Comparison of ENCODE assay signal across 19 mouse cellular contexts in genomic region chr1:137636321-137636944, GRCm38 (mm10).
A peak's percentile ranks its signal among the peaks of the same experiment; 100 is the strongest.
DNase-seq lines count a peak whose midpoint lies in the region; ATAC-seq and TF ChIP-seq lines count a peak whose summit lies in the region.
"Had no signal": no experiment of that assay in that cellular context is flagged by ENCODE, and none has a peak within 500 bp of the region (broad histone marks: within the 10 kb centered on the region; RNA-seq: fewer than 3 reads in every experiment).

No protein-coding gene starts in this region.

- H3K9me3 ChIP-seq in forebrain, embryonic 11.5 days (ENCODE audit: control insufficient read depth, low read length): no peaks in the 10 kb centered on the region
- no peaks in the 10 kb centered on the region for H3K9me3 ChIP-seq in forebrain, embryonic 15.5 days
- no peaks in the 10 kb centered on the region for H3K9me3 ChIP-seq in kidney, postnatal 0 days (replicated peaks; ENCODE audit: low read length)
- no peaks in the 10 kb centered on the region for H3K9me3 ChIP-seq in forebrain, embryonic 14.5 days (replicated peaks; ENCODE audit: control insufficient read depth, low read length)
- H3K9me3 ChIP-seq in liver, postnatal 0 days (ENCODE audit: low read length): no peaks in the 10 kb centered on the region
- H3K9me3 ChIP-seq: hindbrain, embryonic 13.5 days; stomach, embryonic 15.5 days had no signal

- ATAC-seq in forebrain, embryonic 11.5 days (replicated peaks; ENCODE audit: low FRiP score): peak; percentile 64
- no peak for ATAC-seq in forebrain, embryonic 15.5 days (replicated peaks)
- ATAC-seq in kidney, postnatal 0 days (replicated peaks; ENCODE audit: low FRiP score, low read depth): no peak
- ATAC-seq in forebrain, embryonic 14.5 days: 0 out of 2 replicates have a peak, but pooled peaks have one; percentile 44
- no peak for ATAC-seq in liver, postnatal 0 days

- TF ChIP-seq EP300 in liver, postnatal 0 days (IDR thresholded peaks at IDR 0.05; ENCODE audit: low read depth): no peak

- H3K4me1 ChIP-seq in forebrain, embryonic 11.5 days (replicated peaks; ENCODE audit: control insufficient read depth, insufficient read depth, low read length): peaks cover 6% of the 10 kb centered on the region; the same call in 1 of the 2 replicates
- H3K4me1 ChIP-seq in forebrain, embryonic 15.5 days: peaks cover 7% of the 10 kb centered on the region
- H3K4me1 ChIP-seq in kidney, postnatal 0 days (replicated peaks; ENCODE audit: insufficient read depth, low read length): no peaks in the 10 kb centered on the region
- H3K4me1 ChIP-seq in forebrain, embryonic 14.5 days (ENCODE audit: control insufficient read depth, insufficient read depth, low read length): peaks cover 3% of the 10 kb centered on the region; the same call in 1 of the 2 replicates
- no peaks in the 10 kb centered on the region for H3K4me1 ChIP-seq in liver, postnatal 0 days (ENCODE audit: insufficient read depth)
- H3K4me1 ChIP-seq: stomach, embryonic 15.5 days had no signal

- no peak overlapping the region for H3K4me3 ChIP-seq in forebrain, embryonic 11.5 days (ENCODE audit: low read depth, low read length)
- no peak overlapping the region for H3K4me3 ChIP-seq in forebrain, embryonic 15.5 days
- H3K4me3 ChIP-seq in kidney, postnatal 0 days (replicated peaks; ENCODE audit: low read depth, low read length): no peak overlapping the region
- no peak overlapping the region for H3K4me3 ChIP-seq in forebrain, embryonic 14.5 days (ENCODE audit: low read depth, low read length)
- no peak overlapping the region for H3K4me3 ChIP-seq in liver, postnatal 0 days (ENCODE audit: low read depth, low read length)
- H3K4me3 ChIP-seq: hindbrain, embryonic 13.5 days; layer of hippocampus, adult 2 months; stomach, embryonic 15.5 days had no signal

- no peak overlapping the region for H3K9ac ChIP-seq in forebrain, embryonic 11.5 days (ENCODE audit: low read length)
- H3K9ac ChIP-seq in forebrain, embryonic 15.5 days (replicated peaks): no peak overlapping the region
- H3K9ac ChIP-seq in kidney, postnatal 0 days (ENCODE audit: low read depth, low read length): no peak overlapping the region
- no peak overlapping the region for H3K9ac ChIP-seq in forebrain, embryonic 14.5 days (ENCODE audit: low read length)
- no peak overlapping the region for H3K9ac ChIP-seq in liver, postnatal 0 days (replicated peaks)
- H3K9ac ChIP-seq: hindbrain, embryonic 13.5 days; lung, embryonic 14.5 days; stomach, embryonic 15.5 days had no signal

- H3K4me2 ChIP-seq in forebrain, embryonic 11.5 days (ENCODE audit: low read depth, low read length, severe bottlenecking): no peak overlapping the region
- no peak overlapping the region for H3K4me2 ChIP-seq in forebrain, embryonic 15.5 days (replicated peaks)
- no peak overlapping the region for H3K4me2 ChIP-seq in kidney, postnatal 0 days (ENCODE audit: low read length)
- H3K4me2 ChIP-seq in forebrain, embryonic 14.5 days (ENCODE audit: low read length): no peak overlapping the region
- H3K4me2 ChIP-seq in liver, postnatal 0 days (ENCODE audit: low read depth, low read length): no peak overlapping the region
- H3K4me2 ChIP-seq: hindbrain, embryonic 13.5 days; liver, embryonic 11.5 days; lung, embryonic 14.5 days; stomach, embryonic 15.5 days had no signal

- no peaks in the 10 kb centered on the region for H3K27me3 ChIP-seq in forebrain, embryonic 11.5 days (ENCODE audit: control insufficient read depth, insufficient read depth, low read length)
- H3K27me3 ChIP-seq in forebrain, embryonic 15.5 days: no peaks in the 10 kb centered on the region
- no peaks in the 10 kb centered on the region for H3K27me3 ChIP-seq in kidney, postnatal 0 days (ENCODE audit: insufficient read depth, low read length)
- no peaks in the 10 kb centered on the region for H3K27me3 ChIP-seq in forebrain, embryonic 14.5 days (replicated peaks; ENCODE audit: control insufficient read depth, insufficient read depth, low read length)
- H3K27me3 ChIP-seq in liver, postnatal 0 days (ENCODE audit: insufficient read depth, low read length): no peaks in the 10 kb centered on the region
- H3K27me3 ChIP-seq: hindbrain, embryonic 13.5 days; stomach, embryonic 15.5 days had no signal

- peak overlapping the region; percentile 20 for H3K27ac ChIP-seq in forebrain, embryonic 11.5 days (ENCODE audit: low read depth, low read length)
- no peak overlapping the region for H3K27ac ChIP-seq in forebrain, embryonic 15.5 days (replicated peaks)
- no peak overlapping the region for H3K27ac ChIP-seq in kidney, postnatal 0 days
- H3K27ac ChIP-seq in forebrain, embryonic 14.5 days (ENCODE audit: low read depth, low read length): no peak overlapping the region; the same call in 1 of the 2 replicates
- H3K27ac ChIP-seq in liver, postnatal 0 days (ENCODE audit: low read depth): no peak overlapping the region
- H3K27ac ChIP-seq: hindbrain, embryonic 13.5 days; layer of hippocampus, adult 2 months; macrophage; stomach, embryonic 15.5 days had no signal

- WGBS in forebrain, embryonic 11.5 days: 3% methylated on average over 3 of the region's 3 CpGs
- 6% methylated on average over 3 of the region's 3 CpGs for WGBS in forebrain, embryonic 15.5 days
- WGBS in kidney, postnatal 0 days: 24% methylated on average over 3 of the region's 3 CpGs
- 11% methylated on average over 3 of the region's 3 CpGs for WGBS in forebrain, embryonic 14.5 days
- 70% methylated on average over 3 of the region's 3 CpGs for WGBS in liver, postnatal 0 days (ENCODE audit: insufficient replicate concordance)

- peak; percentile 57 for DNase-seq in forebrain, embryonic 11.5 days (ENCODE audit: low spot score)
- peak; percentile 44 for DNase-seq in kidney, postnatal 0 days (ENCODE audit: low spot score)
- no peak for DNase-seq in kidney, postnatal 4 days
- peak; percentile 52 for DNase-seq in embryo, embryonic 11 days
- peak; percentile 22 for DNase-seq in forebrain, embryonic 14.5 days (ENCODE audit: low spot score)
- no peak for DNase-seq in liver, postnatal 0 days
- DNase-seq in lung, postnatal 14 days: no peak
- DNase-seq: adrenal gland, adult 2 months; cerebellum, postnatal 25 days; gastrocnemius, postnatal 14 days; kidney, adult 18-20 months; lung, embryonic 14.5 days; thymus, adult 2 months had no signal

- no peak for TF ChIP-seq CTCF in kidney, postnatal 0 days (IDR thresholded peaks at IDR 0.05; ENCODE audit: low read depth)
- TF ChIP-seq CTCF in liver, postnatal 0 days (IDR thresholded peaks at IDR 0.05; ENCODE audit: low read depth): no peak

- H3K36me3 ChIP-seq in forebrain, embryonic 11.5 days (ENCODE audit: control insufficient read depth, insufficient read depth, low read length): no peaks in the 10 kb centered on the region
- no peaks in the 10 kb centered on the region for H3K36me3 ChIP-seq in forebrain, embryonic 15.5 days
- H3K36me3 ChIP-seq in kidney, postnatal 0 days (ENCODE audit: insufficient read depth, low read length): no peaks in the 10 kb centered on the region
- H3K36me3 ChIP-seq in forebrain, embryonic 14.5 days (ENCODE audit: control insufficient read depth, insufficient read depth, low read length): no peaks in the 10 kb centered on the region
- H3K36me3 ChIP-seq in liver, postnatal 0 days (replicated peaks; ENCODE audit: insufficient read depth, low read length): no peaks in the 10 kb centered on the region
- H3K36me3 ChIP-seq: hindbrain, embryonic 13.5 days; stomach, embryonic 15.5 days had no signal

Comparison
In these comparisons a context has a peak if more than half of its experiments do, and no peak if none do; other contexts are left out.
1. ATAC-seq: peak in forebrain, embryonic 11.5 days (single experiment) and forebrain, embryonic 14.5 days (single experiment); none in forebrain, embryonic 15.5 days (single experiment), kidney, postnatal 0 days (single experiment) and liver, postnatal 0 days (single experiment).
2. DNase-seq: peak in forebrain, embryonic 11.5 days (single experiment), kidney, postnatal 0 days (single experiment), embryo, embryonic 11 days (single experiment) and forebrain, embryonic 14.5 days (single experiment); none in kidney, postnatal 4 days (0 of 2), liver, postnatal 0 days (single experiment) and lung, postnatal 14 days (single experiment).